Mouse (Mus musculus) c-Kit-negative CD71-positive TER-119-positive erythroid progenitor cells, embryonic 14.5 days (primary cell): ENCODE measurements around the gene Mapk14.
A peak's percentile ranks its signal among the peaks of the same experiment; 100 is the strongest.

Experiments used
- DNase-seq: peaks from one replicate; pipeline ENCODE4 v3.0.0-alpha.2; 2013; ENCODE audit warnings: low read depth, low spot score

The Mapk14 gene

GRCm38 (mm10) chr17:28690776-28691686, at the start of gene Mapk14:
TSS of gene Mapk14 (plus strand) at chr17:28691329.
- DNase-seq, result peak; percentile 99

- DNase-seq, result no peak
These were observed 47.4 kb upstream of the Mapk14 start for GRCm38 (mm10) chr17:28643697-28644096.

GRCm38 (mm10) chr17:28644112-28644511, 47.0 kb upstream of the Mapk14 start:
- no peak for DNase-seq

- no peak for DNase-seq
These were observed 44.9 kb upstream of the Mapk14 start for GRCm38 (mm10) chr17:28646221-28646620.

GRCm38 (mm10) chr17:28648607-28649370, 42.3 kb upstream of the Mapk14 start:
- no peak for DNase-seq

- DNase-seq, result no peak
These were observed 40.9 kb upstream of the Mapk14 start for GRCm38 (mm10) chr17:28650268-28650667.

GRCm38 (mm10) chr17:28657936-28658335, 33.2 kb upstream of the Mapk14 start:
- no peak for DNase-seq

GRCm38 (mm10) chr17:28659564-28659963, 31.6 kb upstream of the Mapk14 start:
- no peak for DNase-seq

- no peak for DNase-seq
These were observed 8.6 kb upstream of the Mapk14 start for GRCm38 (mm10) chr17:28682311-28683084.

- DNase-seq, result no peak
These were observed 7.5 kb upstream of the Mapk14 start for GRCm38 (mm10) chr17:28683601-28684000.

- no peak for DNase-seq
These were observed 6.5 kb upstream of the Mapk14 start for GRCm38 (mm10) chr17:28684631-28685030.

GRCm38 (mm10) chr17:28687354-28687753, 3.8 kb upstream of the Mapk14 start:
- no peak for DNase-seq

- DNase-seq, result no peak
These were observed 1.4 kb upstream of the Mapk14 start, which contains the start of gene Slc26a8 for GRCm38 (mm10) chr17:28689586-28690283. TSS of gene Slc26a8 (minus strand) at chr17:28690233.

- peak; percentile 43 for DNase-seq
These were observed 685 bp downstream of the Mapk14 start for GRCm38 (mm10) chr17:28691687-28692340.

- peak; percentile 50 for DNase-seq
These were observed 1.2 kb downstream of the Mapk14 start for GRCm38 (mm10) chr17:28692341-28692710.

- DNase-seq, result no peak
These were observed 2.0 kb downstream of the Mapk14 start for GRCm38 (mm10) chr17:28693086-28693485.

- DNase-seq, result no peak
These were observed 2.9 kb downstream of the Mapk14 start for GRCm38 (mm10) chr17:28694078-28694477.

- DNase-seq, result no peak
These were observed 3.7 kb downstream of the Mapk14 start for GRCm38 (mm10) chr17:28694832-28695231.

GRCm38 (mm10) chr17:28696641-28697040, 5.5 kb downstream of the Mapk14 start:
- no peak for DNase-seq
